Mouse (Mus musculus): ENCODE measurements at regions not wholly inside any gene's neighbourhood (a gene's known extent, or its start where the extent isn't known, plus 50 kb on each side); places are given as distances from the start of the nearest gene placed in this dataset.

DNA sequence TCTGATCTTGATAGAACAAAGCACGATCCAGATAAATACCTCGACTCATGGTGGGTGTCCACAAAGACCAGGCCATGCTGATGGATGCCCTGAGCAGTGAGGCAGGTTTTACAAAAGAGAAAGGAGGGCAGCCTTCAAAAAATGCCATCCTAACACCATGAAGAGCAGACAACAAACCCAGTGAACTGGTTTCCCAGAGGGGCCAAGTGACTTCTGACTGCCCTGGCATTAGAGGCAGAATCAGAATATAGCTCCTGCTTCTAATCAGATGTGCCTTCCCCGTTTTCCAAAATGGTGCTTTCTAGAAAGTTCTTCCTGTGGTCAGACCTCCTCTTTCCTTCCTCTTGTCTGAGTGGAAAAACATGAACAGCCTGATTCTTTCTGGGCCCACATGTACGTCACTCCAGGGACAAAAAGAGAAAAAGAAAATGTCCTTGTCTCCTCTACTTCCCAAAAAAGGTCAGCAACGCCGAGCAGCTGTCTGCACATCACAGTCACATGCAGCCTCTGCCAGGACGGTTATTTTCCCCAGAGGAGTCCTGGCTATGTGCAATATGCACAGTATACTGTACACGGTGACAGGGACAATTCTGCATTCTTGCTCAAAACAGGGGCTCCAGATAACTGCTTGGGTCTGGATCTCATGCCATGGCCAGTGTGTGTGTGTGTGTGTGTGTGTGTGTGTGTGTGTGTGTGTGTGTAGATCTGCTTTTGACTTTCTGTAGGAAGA, 94.9 kb upstream of the Gm4791 start:
- Histone ChIP-seq H3K27ac (ENCODE audit: control insufficient read depth, low read depth, low read length) (no peak overlapping the region), H3K4me1 (ENCODE audit: control insufficient read depth in 1 of 2, insufficient read depth in 2 of 2, low read length in 2 of 2) (no peaks in the 10 kb centered on the region), H3K79me2 (ENCODE audit: control insufficient read depth, insufficient read depth, low read length, poor library complexity) (no peaks in the 10 kb centered on the region), H3K36me3 (ENCODE audit: control insufficient read depth in 1 of 2, insufficient read depth in 2 of 2, low read length in 2 of 2) (no peaks in the 10 kb centered on the region), H3K27me3 (ENCODE audit: control insufficient read depth in 1 of 2, insufficient read depth in 2 of 2, low read length in 2 of 2) (no peaks in the 10 kb centered on the region), H3K9me3 (replicated peaks; ENCODE audit: insufficient read depth, low read length) (no peaks in the 10 kb centered on the region), H3K9ac (ENCODE audit: control insufficient read depth, low read depth, low read length, poor library complexity, severe bottlenecking) (no peak overlapping the region), H3K4me3 (ENCODE audit: control insufficient read depth in 1 of 2, insufficient read depth in 1 of 2, low read depth in 2 of 2, low read length in 2 of 2) (no peak overlapping the region)
- TF ChIP-seq MAZ (IDR thresholded peaks at IDR 0.05; ENCODE audit: low read depth, low read length) (no peak), ETS1 (IDR thresholded peaks at IDR 0.05; ENCODE audit: low read depth, low read length) (no peak), MAFK (IDR thresholded peaks at IDR 0.05; ENCODE audit: borderline replicate concordance, low read depth, low read length) (no peak), MXI1 (IDR thresholded peaks at IDR 0.05; ENCODE audit: low read depth, low read length) (no peak), CHD1 (IDR thresholded peaks at IDR 0.05; ENCODE audit: low read depth, low read length) (no peak), JUND (IDR thresholded peaks at IDR 0.05; ENCODE audit: low read depth, low read length) (no peak), GATA1 (IDR thresholded peaks at IDR 0.05; ENCODE audit: low read depth, low read length) (no peak), HCFC1 (IDR thresholded peaks at IDR 0.05; ENCODE audit: low read depth, low read length) (no peak)
- no peak for DNase-seq (ENCODE audit: low read depth, low spot score)

DNA sequence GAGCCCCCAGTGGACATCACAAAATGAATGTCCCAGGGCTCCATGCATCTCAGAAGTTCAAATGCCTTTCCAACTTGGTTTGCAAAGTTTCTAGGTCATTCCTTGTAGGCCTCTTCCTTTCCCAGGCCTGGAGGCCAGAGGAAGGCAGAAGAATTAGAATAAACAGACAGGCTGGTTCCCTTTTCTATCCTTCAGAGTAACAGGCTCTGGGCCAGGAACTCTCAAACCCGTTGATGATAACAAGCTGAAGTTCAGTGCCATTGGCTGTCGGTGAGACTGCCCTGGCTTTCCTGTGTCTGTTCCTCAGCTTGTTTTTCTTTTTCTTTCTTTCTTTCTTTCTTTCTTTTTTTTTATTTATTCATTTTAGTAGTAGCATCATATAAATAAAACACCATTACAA, 99.3 kb upstream of the Gm4791 start:
- no peak overlapping the region for H3K4me3 ChIP-seq (ENCODE audit: control insufficient read depth in 1 of 2, insufficient read depth in 1 of 2, low read depth in 2 of 2, low read length in 2 of 2)
- TF ChIP-seq ZNF384 (IDR thresholded peaks at IDR 0.05; ENCODE audit: low read depth, low read length), result no peak
- no peak for TF ChIP-seq RAD21 (IDR thresholded peaks at IDR 0.05; ENCODE audit: low read depth, low read length)
- TF ChIP-seq MXI1 (IDR thresholded peaks at IDR 0.05; ENCODE audit: low read depth, low read length), result no peak
- no peak for TF ChIP-seq MEF2A (IDR thresholded peaks at IDR 0.05; ENCODE audit: extremely low read depth, insufficient replicate concordance, low read depth, low read length, poor library complexity, severe bottlenecking)
- TF ChIP-seq NELFE (IDR thresholded peaks at IDR 0.05; ENCODE audit: low read depth, low read length), result no peak
- no peak for TF ChIP-seq MAFK (IDR thresholded peaks at IDR 0.05; ENCODE audit: borderline replicate concordance, low read depth, low read length)
- TF ChIP-seq JUND (IDR thresholded peaks at IDR 0.05; ENCODE audit: low read depth, low read length), result no peak
- no peak for TF ChIP-seq BHLHE40 (IDR thresholded peaks at IDR 0.05; ENCODE audit: borderline replicate concordance, low read depth, low read length)
- no peak for TF ChIP-seq SIN3A (IDR thresholded peaks at IDR 0.05; ENCODE audit: low read length)
- TF ChIP-seq MYB (IDR thresholded peaks at IDR 0.05; ENCODE audit: low read depth, low read length), result no peak
- TF ChIP-seq RCOR1 (IDR thresholded peaks at IDR 0.05; ENCODE audit: low read depth, low read length), result no peak
- no peak for TF ChIP-seq ZC3H11A (IDR thresholded peaks at IDR 0.05; ENCODE audit: low read depth, low read length)
- H3K9me3 ChIP-seq (replicated peaks; ENCODE audit: insufficient read depth, low read length), result no peaks in the 10 kb centered on the region
- H3K36me3 ChIP-seq (ENCODE audit: control insufficient read depth in 1 of 2, insufficient read depth in 2 of 2, low read length in 2 of 2), result no peaks in the 10 kb centered on the region
- no peak for DNase-seq (ENCODE audit: low read depth, low spot score)
- H3K79me2 ChIP-seq (ENCODE audit: control insufficient read depth, insufficient read depth, low read length, poor library complexity), result no peaks in the 10 kb centered on the region
- no peak overlapping the region for H3K9ac ChIP-seq (ENCODE audit: control insufficient read depth, low read depth, low read length, poor library complexity, severe bottlenecking)
- no peaks in the 10 kb centered on the region for H3K27me3 ChIP-seq (ENCODE audit: control insufficient read depth in 1 of 2, insufficient read depth in 2 of 2, low read length in 2 of 2)
- H3K27ac ChIP-seq (ENCODE audit: control insufficient read depth, low read depth, low read length), result no peak overlapping the region
- H3K4me1 ChIP-seq (ENCODE audit: control insufficient read depth in 1 of 2, insufficient read depth in 2 of 2, low read length in 2 of 2), result no peaks in the 10 kb centered on the region

Data from MEL (cell line).